Mouse (Mus musculus): Measurements from ENCODE around the gene Klf14.

Klf14 gene

DNA sequence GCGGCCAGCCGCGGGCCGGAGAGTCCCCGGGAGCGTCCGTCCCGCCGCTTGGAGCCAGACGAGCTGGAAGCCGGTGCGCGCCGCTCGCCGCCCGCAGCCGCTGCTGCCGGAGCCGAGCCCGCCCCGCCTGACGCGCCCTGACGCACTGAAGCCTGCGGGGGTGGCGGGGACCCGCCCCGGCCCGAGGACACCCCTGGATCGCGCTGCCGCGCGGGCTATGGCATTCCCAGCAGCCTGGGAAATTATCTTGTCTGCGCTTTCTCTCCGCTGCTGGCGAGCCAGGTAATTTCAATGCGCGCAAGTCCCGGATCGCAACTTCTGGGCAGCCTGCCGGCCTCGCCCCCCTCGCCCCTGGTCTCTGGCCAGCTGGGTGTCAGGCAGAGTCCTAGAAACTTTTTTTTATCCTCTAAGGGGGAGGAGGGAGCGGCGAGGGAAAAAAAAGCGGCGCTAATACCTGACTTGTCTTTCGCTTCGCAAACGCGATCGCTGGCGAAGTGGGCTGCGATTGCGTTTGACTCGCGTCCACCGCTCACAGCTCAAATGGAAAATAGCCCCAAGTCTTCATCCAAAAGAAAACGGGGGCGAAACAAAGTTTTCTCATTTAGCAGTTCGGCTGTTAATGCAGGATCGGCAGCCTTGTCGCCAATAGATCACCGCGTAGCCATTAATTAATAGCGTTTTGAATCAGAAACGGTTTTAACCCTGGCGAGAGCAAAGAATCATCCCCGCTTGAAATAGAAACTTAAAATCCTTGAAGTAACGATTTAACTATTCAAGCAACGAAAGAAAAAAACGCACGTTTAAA, at the start of gene Klf14:
TSS of gene Klf14 (minus strand) at position 343 of the 805 bp plus-strand sequence.
- no peak for DNase-seq (ENCODE audit: low read depth)

DNA sequence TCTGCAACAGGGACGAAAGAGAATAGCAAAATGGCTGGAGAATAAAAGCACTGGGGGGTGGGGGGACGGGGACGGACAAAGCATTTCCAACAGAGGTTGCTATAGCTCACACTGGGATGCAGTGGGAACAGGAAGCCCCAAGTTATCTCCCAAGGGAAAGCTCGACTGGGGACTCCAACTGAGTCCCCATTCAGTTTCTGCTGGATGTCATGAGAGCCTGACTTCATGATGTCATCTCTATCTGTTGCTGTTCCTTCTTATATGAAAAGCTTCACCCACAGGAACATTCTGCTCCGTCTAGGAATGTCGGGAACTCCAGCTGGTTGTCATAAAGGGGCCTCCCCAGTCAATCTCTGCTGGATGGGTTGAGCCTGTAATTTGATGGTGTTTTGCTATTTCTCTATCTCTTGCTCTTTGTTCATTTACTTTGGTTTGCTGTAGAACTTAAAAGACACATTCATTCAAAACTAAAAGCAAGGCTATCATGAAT, 47.3 kb upstream of the Klf14 start:
- no peak for DNase-seq (ENCODE audit: low read depth)

DNA sequence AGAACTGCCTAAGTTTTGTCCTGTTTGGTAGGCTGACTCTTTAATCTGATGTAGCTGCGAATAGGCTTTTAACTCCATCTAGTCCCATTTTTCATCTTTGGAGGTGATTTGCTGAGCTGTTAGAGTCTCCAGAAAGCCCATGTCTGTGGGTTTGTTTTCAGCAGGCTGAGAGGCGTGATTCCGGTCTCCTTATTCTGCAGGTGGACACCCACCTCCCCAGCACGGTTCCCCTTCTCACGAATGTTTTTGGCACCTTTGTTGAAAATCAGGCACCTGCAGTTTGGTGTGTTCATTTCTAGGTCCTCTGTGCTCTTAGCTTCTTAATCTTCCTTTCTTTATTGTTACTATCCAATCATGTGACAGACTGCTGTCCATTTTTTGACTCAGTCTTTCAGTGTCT, 27.5 kb upstream of the Klf14 start:
- no peak for DNase-seq (ENCODE audit: low read depth)

DNA sequence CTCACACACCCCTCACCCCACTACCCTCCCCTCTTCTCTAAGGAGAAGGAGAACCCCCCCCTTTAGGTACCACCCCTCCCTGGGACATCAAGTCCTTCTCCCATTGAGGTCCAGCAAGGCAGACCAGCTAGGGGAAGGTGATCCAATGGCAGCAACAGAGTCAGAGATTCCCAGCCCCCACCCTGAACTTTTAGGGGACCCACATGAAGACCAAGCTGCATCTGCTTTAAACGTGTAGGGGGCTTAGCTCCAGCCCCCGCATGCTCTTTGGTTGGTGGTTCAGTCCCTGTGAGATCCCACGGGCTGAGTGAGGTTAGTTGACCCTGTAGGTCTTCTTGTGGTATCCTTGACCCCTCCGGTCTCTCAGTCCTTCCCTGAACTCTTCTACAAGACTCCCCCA, 24.1 kb upstream of the Klf14 start:
- DNase-seq (ENCODE audit: low read depth), result peak; percentile 9

DNA sequence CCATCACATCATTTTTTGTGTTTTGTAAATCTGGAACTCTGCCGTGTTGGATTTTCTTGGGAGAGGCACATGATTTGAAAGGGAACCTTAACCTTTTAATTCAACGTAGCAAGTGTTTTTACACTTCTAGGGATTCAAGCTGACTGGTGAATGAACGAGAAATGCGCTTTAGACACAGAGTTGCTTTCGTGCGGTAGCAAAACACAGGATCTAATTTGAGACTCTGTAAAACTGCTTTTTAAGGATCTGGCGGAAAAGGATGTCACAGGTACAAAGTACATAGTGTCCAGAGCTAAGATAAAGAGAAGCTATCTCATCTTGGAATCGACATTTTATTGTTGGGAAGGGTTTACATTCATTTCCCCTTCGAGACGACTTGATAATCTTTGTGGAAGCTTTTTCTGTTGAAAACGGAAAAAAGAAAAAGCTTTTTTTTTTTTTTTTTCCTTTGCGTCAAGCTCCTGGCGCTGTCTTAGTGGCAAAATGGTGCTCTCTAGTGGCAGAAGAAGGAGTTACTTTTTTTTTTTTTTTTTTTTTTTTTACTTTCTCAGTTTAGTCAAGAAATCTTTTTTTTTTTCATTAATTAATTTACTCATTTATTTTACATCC, 23.6 kb upstream of the Klf14 start:
- DNase-seq (ENCODE audit: low read depth), result peak; percentile 55

DNA sequence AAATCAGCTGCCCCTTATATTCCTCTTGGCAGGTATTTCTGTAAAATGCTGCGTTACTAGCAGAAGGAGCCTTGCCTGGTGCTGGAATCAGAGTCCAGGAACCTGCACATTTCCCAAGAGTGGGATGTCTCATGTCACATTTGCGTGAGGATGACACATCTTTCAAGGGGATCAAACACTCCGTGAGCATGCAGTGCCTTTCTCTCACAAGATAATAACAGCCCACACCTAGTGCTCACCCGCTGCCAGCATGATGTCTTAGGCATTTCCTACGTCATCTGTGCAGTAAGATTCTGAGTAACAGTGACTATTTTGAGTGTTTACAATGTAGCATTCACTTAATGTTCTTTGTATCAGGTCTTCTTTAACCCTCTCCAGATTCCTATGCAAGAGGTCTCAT, 22.5 kb upstream of the Klf14 start:
- DNase-seq (ENCODE audit: low read depth), result no peak

DNA sequence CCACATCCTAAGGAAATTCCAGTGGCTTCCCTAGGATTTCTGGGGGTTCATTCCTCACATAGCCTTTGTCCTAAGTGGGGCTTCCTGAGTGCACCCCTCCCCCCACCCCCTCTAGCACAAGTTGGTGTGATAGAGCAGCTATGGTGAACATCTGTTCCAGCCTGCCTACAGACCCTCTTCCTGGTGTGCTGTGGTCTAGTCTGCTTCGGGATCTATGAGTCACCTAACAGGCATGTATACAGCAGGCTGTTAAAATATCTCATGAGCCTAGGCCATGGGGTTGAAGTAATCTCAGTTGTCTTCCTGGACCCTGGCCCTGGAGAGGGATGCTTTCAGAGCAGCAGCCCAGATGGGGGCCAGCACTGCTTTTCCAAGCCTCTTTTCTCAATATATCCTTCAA, 19.7 kb upstream of the Klf14 start:
- no peak for DNase-seq (ENCODE audit: low read depth)

DNA sequence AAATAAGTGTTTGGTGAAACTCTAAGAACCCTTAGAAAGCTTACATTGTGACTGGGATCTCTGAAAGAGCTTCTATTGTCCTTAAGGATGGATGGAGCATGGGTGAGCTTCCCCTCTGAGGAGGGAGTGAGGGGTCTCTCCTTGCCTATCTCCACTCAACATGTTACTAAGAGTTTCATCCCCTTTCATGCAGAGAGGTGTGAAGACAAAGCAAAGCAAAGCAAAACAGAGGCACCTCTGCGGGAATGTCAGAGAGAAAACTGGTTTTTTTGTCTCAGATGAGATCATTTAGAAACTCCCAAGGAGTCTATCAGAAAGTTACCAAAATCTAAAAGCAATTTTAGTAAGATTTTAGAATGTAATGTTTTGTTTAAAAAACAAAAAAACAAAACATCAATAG, 13.2 kb upstream of the Klf14 start:
- DNase-seq (ENCODE audit: low read depth), result no peak

DNA sequence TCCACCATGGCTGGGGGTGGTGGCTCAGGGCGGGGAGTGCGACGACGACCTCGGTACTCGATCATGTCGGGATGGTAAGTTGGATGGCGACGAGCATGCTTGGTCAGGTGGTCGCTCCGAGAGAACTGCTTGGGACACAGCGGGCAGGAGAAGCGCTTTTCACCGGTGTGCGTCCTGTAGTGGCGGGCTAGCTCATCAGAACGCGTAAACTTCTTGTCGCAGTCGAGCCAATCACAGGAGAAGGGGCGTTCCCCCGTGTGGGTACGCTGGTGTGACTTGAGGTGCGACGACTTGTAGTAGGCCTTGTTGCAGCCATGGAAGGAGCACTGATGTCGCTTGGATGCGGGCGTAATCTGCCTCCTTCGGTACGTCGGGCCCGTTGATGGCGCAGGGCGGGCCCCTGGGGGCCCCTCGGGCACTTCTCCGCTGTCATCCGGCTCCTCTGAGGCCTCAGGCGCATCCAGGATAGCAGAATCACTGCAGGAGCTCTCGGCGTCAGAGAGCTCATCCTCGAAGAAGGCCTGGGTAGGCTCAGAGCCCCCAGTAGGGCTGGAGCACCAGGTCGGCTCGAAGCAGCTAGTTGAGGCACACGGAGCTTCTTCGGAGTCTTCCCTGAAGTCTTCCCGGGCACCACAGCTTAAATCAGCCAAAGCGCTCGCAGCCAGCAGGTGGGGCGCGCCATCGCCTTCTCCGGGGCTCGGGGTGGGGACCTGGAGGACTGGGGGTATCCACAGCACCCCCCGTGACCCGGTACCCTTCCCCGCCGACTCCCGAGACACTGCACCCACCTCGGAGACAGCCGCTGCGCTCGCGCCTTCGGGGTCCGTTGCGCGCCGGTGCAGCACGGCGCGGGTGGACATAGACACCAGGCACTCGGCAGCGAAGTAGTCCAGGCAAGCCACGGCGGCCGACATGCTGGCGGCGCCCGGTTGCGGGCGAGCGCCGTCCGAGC, 818 bp downstream of the Klf14 start:
- DNase-seq (ENCODE audit: low read depth), result no peak

DNA sequence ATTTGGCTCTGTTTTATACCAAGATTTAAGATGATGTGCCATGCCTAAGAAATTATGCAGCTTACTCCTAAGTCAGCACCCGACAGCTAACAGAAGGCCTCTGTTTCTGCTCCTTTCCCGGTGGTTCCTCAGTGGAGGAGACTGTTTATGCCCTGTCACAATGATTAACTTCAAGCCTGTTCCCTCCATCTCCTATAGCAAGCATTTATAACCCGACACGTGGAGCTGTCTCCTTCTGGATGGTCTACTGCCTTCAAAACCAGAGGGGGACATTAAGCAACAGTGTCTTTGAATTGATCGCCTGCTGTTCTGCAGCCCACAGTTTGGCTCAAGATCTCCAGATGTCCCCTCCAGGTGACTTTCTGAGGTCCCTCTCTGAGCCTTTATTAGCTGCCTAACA, 19.6 kb downstream of the Klf14 start:
- no peak for DNase-seq (ENCODE audit: low read depth)

DNA sequence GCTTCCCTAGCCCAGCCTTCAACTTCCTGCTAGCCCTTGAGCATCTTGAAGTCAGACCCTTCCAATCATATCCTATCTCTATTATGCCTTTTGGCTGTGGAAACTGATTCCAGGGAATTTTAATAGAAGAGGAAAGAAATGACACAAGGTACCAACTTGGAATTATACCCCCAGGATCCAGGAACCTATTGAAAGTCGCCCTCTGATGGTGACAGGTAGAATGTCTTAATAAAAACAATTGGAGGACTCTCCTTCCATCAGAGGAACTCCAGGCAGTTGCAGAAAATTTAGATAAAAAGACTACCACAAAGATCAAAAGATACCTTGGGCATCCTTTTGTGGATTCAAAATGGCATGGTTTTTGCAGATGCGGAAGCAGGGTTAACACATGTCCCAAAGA, 36.1 kb downstream of the Klf14 start:
- no peak for DNase-seq (ENCODE audit: low read depth)

DNA sequence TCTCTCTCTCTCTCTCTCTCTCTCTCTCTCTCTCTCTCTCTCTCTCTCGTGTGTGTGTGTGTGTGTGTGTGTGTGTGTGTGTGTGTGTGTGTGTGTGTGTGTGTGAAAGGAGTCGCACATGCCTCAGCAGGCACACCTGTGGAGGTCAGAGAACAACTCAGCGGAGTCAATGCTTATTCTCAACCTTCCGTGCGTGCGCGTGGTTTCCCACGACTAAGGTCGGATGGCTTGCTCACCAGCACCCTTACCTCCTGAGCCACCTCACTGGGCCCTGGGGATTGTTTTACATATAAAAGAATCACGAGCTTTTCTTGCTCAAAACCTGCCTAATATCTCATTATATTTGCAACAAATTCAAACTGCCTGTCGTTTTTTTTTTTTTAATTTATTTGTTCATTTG, 37.1 kb downstream of the Klf14 start:
- no peak for DNase-seq (ENCODE audit: low read depth)

DNA sequence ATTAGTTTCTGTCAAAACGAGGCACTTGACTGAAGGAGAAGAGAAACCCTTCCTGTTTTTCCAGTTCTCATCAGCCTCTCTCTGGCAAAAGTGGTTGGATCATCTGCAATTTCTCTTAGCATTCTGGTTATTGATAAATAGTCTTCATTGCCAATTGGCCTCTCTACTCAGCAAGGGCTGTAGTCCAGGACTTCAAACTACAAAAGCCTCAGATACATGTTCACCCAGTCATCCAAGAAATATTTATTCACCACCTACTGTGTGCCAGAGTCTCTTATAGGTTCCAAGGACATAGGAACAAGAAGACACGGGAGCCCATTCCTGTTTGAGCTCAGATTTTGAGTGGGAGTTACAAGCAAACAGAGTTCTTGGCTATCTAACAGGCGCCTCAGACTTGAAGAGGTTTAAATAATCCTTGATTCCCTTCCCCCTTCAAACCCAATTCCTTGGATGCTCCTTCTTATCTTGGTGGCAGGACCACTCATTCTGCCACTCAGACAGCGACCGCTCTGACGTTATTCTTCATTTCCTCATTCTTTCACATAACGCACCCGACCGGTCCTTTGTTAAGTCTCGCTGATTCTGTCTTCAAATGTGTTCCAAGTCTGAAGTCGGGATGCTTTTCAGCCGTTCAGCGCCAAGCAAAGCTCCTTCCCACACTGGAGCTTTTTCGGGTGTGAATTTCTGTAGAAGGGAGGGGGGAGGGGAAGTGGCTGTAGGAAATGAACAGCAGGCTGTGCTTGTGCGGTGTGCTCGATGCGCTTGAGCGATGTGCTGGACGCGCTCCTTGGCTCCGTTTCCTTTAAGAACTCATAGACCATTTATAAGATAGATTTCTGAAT, 37.8 kb downstream of the Klf14 start:
- no peak for DNase-seq (ENCODE audit: low read depth)

DNA sequence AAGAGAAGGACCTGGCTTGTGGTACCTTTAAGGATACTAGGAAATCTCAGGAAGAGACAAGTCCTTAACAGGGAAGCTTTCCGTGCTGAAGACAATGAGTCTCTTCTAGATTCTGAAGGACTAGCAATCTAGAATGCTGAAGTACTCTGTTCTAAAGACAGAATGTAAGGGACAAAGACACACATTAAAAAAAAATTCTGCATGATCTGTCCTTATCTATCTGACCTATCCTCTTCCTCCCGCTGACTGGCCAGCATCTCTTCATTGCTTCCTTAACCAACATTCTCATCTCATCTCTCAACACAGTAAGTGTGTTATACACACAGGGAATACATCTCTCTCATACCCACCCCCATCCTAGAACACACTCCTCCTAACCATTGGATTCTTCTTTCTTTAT, 43.4 kb downstream of the Klf14 start, which contains the start of gene Tsga13:
TSS of gene Tsga13 (minus strand) at position 101 of the 400 bp plus-strand sequence.
- DNase-seq (ENCODE audit: low read depth), result no peak

DNA sequence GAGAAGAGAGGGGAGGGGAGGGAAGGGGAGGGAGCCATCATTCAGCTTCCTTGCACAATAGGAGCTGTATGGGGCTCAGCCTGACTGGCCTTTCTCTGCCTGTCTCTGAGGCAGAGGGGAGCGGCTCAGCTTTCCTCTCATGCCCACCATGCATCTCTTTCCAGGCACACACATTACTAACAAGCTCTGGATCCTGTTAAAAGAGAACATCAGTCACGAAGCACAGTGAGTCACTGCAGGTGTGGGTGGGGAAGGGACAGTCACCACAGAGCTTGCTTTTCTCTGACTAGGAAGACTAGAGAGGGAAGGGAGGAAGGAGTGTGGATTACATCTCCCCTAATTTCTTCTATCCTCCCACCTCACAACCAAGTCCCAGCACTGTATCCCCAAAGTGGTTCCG, 50.9 kb downstream of the Klf14 start:
- DNase-seq (ENCODE audit: low read depth), result no peak

Measured in naive thymus-derived CD4-positive, alpha-beta T cell, adult 2 months (primary cell).